Mouse (Mus musculus) spleen, postnatal 10 days (tissue): ENCODE measurements around the gene Enpep.

Experiments
- DNase-seq, 2 experiments: peaks; one replicate each; pipeline ENCODE4 v3.0.0; 2021 to 2022; ENCODE audit warnings: low spot score in 2 of 2

Enpep gene

DNA sequence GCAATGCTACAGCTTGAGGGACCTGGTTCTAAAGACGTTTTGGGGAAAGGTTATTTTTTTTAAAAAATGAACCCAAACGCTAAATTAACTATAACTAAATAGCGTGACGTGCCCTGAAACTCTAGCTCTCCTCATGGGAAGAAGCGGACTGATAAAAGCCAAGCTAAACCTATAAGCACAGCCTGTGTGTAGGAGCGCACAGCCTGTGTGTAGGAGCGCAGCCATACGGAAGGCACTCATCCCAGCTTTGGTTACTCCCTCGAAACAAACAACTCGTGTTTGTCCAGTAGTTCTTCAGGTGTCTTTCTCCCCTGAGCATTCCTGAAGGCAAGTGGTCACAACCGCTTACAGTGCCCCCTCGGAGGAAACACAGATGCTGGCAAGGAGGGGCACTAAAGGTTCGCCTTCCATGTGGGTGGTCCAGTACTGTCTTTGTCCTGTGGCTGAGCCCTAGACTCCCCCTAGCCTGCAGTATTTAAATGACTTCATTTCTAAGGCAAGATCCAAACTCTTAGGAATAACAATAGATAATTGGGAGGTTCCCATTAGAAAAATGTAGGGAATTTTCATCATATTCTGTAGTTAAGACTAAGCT is 93.8 kb downstream of the Enpep start:
- DNase-seq = no peak

DNA sequence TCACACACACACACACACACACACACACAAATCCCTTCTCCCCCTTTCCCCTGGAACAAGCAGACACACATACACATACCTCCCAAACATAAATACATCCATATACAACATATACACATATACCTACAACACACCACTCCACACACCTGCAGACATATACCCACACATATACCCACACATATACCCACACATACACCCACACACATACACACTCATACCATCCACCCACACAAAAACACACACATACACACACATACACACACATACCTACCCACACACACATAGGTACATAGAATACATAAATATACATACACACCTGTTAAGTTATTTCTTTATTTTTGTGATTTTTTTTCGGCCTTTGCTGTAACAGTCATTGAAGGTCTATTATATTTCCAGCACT is 94.5 kb downstream of the Enpep start:
- no peak for DNase-seq

DNA sequence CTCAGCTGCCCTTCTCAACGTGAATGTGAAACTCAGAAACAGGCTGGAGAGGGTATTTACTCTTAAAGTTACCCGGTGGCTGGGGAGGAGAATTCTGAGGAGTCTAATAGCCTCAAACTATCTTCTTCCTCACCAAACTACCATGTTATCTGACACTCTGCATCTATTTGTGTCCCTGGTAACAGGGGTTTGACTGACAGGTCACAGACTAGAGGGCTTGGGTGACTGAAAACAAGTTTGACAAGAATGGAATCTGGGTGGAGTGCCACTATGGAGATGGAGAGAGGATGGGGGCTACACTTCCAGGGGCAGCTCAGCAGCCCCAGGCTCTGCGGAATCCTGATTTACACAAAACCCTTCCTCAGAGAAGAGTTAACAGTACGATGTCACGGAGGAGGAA is 105.2 kb downstream of the Enpep start:
- no peak for DNase-seq

DNA sequence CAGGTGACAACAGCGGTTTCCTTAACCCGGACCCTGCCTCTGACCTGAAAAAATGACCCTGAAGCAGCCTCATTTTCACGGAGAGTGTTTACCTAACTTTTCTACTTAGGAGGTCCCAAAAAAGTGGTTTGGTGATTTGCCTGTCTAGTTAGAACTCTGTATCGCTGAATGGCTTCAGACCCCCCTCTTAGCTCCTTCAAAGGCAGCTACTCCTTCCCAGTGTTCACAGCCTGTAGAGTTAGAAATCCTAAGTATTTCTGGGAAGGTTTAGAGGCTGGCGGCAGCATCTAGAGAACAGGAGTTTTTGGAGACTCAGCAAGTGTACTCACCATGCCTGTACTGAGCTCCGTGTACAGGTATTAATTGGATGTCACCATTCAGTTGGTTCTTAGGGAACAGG is 105.8 kb downstream of the Enpep start:
- DNase-seq = no peak

DNA sequence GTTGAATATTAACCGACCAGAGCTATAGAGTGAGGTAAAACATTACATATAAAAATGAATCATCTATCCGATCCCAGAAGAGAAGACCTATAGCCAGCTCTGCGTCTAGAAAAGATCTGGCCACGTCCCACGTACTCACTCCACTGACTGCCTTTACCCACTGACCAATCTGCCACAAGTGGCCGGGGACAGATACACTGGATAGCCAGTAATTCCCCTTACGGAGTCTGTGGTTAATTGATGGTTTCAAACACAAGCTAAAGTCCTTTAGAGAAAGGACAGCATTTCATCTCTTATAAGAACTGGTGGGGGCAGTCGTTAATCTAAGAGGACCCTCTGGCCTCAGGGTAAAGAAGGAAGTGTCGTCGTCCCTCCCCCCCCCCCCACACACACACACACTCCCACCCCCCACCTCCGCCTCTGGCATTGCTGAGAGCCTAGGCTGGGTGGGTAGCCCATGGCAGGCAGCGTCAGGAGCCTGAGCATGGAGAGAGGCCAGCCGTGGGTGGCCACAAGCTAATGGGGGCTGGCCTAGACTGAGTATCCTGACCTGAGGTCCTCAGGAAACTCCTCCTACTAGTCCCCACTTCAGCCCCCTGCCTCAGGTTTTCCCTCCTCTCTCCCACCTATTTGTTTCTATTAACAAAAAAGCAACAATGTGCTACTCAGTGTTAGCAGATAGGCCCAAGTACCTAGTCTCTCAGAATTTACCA is 106.8 kb downstream of the Enpep start:
- DNase-seq = no peak

DNA sequence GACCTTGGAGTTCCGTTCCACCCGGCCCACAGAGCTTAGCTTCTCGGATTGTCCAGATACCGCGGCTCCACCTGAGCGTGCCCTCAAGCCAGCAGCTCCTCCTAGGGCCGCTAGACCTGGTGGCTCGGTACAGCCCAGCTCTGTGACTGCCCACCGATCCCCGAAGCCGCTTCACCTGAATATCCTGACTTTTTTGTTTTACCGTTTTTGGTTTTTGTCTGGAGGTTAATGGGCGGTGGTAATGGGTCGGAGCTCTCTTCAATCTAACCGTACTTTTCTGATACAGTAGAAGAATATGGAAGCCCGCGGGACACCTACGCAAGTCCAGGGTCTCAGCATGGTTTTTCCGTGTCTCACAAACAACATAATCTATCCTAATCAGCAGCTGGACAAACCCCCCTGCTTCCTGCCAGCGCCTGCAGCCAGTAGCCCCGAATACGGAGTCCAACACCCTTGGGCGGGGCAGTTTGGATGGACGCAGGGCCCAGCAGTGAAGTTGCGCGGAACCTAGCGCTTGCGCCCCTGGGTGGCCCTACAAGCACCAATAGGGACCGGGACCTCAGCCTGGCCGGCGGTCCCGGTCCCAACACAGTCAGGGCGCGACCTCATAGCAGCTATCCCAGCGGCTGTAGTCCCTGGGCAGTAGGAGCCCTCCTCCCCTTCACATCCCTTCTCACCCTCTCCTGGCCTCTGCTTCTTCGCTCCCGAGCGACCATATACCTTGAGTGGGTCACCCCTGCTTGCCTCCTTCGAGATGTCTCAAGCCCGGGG is 107.5 kb downstream of the Enpep start:
- no peak for DNase-seq

DNA sequence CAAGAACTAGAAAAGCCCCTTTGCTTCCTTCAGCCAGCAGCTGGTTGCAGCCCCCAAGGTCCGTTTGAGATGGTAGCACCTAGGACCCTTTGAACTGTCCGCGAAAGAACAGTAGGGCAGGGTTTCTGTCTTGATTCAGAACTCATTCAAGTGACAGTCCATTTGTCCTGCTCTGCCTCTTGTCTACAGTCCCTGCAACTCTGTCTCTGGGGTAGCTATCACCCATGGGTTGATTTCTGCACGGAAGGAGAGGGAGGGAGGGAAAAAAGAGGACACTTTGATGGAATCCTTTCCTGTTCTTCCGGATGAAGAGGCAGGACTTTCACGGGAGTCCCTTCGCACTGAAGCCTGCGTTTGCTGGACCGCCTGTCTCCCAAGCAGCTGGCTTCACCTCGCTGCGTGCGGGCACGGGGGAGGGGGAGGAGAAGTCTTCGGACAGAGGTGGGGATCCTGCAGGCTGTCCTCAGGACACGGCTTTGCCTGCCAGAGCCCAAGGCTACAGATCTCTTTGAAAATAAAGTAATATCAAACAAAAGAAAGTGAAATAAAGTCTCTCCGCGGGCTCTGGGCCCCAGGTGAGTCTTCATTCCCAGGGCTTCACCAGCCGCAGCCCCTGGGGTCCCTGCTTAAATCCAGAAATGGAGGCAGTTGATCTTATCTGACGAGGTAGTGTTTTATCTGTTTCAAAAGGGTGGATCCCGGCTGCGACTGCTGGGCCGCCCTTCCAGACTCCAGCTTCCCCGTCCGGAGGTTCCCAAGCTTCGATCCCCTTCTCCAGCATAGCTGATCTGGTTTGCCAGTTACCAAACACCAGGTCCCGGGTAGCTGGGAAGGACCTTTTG is 108.3 kb downstream of the Enpep start:
- DNase-seq = no peak

DNA sequence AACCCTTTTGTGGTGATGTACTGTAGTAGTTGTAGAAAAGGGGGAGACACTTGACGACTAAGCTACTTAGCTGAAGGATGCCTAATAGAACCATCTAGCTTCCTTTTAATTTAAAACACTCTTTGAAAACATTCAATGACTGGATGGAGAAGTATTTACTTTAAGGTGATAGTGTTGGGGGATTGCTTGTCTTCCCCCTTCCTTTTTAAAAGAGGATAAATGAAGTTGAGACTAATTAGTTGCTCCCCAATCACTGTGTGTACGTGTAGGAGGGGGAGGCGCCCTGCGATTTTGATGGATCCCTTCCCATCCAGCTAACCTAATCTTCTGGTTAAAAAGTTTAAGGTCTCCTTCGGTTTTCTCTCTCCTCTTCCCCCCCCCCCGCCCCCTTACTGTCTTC is 109.1 kb downstream of the Enpep start:
- no peak for DNase-seq

DNA sequence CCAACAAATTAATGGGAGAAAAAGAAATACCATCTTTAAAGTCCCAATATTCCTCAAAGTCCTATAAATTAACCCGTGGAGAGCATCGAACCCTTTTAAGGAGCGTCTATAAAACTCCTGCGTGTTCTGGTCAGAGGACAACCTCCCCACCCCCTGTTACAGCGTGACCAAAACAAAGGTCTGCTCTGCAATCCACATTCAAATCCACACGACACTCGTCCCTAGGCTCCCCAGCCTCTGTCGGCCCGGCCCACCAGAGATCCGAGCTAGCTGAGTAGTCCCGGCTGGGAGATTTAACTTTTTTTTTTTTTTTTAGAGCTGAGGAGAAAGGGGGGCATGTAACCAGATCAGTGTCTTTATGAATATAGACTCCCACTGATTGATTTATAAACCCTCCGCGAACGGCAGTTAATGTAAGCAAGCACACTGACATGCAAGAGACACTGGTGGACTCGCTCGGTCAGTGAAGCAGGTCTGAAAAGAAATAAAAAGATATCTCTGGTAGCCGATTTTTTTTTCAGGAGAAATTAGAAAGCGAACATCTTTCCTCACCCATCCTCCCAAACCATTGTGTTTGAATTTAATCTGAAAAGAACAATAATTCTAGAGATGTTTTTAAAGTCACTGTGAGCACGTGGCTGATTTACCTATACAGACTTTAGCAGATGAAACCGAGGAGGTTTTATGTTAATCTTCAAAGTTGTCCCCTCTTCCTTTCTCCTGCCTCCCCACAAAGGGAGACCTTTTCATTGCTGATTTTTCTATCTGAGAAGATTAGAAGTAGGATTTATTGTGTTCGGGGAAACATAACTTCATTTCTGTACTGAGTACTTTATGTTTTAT is 109.9 kb downstream of the Enpep start:
- no peak for DNase-seq

DNA sequence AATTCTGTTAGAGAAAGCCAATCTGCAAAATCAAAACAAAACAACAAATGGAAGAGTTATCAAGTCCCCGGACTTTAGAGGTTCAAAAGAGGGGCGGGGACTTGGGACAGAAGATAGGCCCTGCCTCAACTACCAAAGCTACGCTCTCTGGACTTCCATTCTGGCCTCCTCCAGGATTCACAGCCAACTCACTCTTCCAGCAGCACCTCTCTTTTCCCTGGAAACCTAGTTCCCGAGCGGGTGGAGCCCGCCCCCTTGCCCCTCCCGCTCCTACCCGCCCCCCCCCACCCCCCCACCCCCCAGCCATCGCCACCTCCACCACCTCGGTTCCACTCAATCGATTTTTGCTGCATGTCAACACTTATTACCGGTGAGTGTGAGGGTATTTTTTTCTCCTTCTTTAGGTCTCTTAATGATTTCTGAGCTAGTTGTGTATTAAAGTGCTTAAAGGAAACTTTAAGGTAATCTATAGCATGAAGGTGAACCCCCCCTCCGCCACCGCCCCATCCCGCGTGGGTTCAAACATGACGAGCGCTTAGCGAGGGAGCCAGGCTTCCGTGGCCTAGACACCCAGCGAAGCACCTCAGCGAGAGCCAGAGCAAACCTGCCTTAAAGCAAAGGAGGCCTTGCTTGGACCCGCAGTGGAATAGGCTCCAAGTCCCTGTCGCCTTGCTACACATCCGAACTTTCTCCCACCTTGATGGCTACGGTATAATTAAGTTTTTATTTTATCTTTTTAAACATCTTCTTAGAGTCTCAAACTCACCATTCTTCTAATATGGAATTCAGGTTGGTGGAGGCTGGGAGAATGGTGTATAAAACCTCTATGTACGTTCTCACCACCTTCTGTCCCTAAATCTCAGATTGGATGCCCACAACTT is 110.9 kb downstream of the Enpep start:
- no peak for DNase-seq

DNA sequence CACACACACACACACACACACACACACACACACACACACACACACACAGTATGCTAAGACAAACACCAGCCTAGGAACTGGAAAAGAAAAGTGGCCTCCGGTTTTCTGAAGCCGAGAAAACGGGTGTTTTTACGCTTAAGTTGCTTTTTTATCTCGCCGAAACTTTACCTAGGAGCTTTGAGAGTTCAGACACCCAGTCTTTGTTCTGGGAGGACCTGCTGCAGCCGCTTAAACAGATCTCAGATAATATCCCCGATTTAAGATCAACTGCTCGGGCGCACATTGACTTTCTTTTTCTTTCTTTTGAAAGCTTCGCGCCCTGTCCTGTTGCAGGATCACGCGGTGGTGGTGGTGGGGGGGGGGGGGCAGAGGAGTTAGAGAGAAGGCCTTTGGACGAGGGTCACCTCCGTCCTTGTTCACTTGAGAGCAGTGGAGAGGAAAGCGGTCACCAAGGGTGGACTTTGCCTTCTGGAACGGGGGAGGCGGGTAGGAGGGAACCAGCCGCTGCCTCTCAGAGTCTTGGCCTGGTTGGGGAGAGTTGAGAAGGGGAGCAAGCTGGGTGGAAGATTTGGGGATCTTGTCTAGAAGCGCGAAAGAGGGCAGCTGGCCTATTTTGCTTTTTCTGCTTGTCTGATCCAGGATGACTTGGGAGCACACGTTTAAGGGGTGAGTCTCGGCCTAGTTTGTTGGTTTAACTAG is 111.7 kb downstream of the Enpep start:
- no peak for DNase-seq

DNA sequence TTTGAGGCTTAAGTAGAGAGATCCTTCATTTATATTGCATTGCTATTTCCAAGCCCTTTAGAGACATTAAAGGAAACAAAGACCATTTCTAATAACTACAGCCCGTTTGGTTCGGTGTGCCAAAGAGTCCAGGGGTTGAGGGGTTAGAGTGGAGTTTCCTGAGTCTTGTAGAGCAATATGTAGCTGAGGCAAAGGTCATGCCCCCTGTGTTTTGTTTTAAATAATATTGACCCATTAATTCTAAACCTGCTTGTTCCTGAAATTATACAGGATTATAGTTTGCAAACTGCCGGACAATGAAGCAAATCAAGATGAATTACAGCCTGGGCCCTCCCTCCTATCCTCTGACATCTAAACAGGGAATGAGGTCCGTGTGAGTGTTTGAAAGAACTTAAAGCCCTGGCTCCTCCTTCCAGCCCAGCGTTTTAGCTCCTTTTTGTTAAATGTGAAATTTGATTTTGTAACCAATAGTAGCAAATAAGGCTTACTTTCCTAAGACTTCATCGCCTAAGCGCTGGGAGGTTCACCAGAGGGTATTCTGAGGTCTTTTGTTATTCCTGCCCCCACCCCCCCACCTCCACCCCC is 112.3 kb downstream of the Enpep start:
- DNase-seq = no peak
